Mouse (Mus musculus) thymus, adult 2 months (tissue): Measurements from ENCODE around the gene Spats2l. TPM values are rescaled to one million over a fixed set of nuclear protein-coding genes. Genes with fewer than 3 reads are reported as not detected.

Experiments used
- DNase-seq: peaks from one replicate; pipeline ENCODE4 v3.0.0; 2021
- H3K27ac ChIP-seq: fragments of 200-500 bp; 2 replicates; pipeline ENCODE4 v1.5.1; 2012; ENCODE audit warnings: low read length, control low read depth; ENCODE audit not compliant: control insufficient read depth, insufficient read depth
- H3K27me3 ChIP-seq: fragments of 200-500 bp; 2 replicates; pipeline ENCODE4 v1.6.1; 2012; ENCODE audit warnings: mild to moderate bottlenecking, low read length, moderate library complexity, mixed read lengths; ENCODE audit not compliant: control insufficient read depth, insufficient read depth
- H3K36me3 ChIP-seq: fragments of 200-500 bp; 2 replicates; pipeline ENCODE4 v1.6.1; 2012; ENCODE audit warnings: mild to moderate bottlenecking, low read length, moderate library complexity; ENCODE audit not compliant: control insufficient read depth, insufficient read depth
- H3K4me1 ChIP-seq: fragments of 200-500 bp; replicated peaks from 2 replicates; pipeline ENCODE4 v1.6.1; 2012; ENCODE audit warnings: low read length; ENCODE audit not compliant: control insufficient read depth, insufficient read depth
- H3K4me3 ChIP-seq: fragments of 200-500 bp; 2 replicates; pipeline ENCODE4 v1.5.1; 2012; ENCODE audit warnings: mild to moderate bottlenecking, low read length, control low read depth, moderate library complexity; ENCODE audit not compliant: control insufficient read depth, insufficient read depth
- CTCF ChIP-seq: fragments of 200-500 bp; IDR thresholded peaks from 2 replicates; pipeline ENCODE4 v1.5.1; 2012; ENCODE audit warnings: mild to moderate bottlenecking, control low read depth, low read length, moderate library complexity, borderline replicate concordance; ENCODE audit not compliant: control insufficient read depth, poor library complexity, insufficient read depth; ENCODE audit errors: extremely low read depth
- POLR2A ChIP-seq: fragments of 200-500 bp; IDR thresholded peaks from 2 replicates; pipeline ENCODE4 v1.6.1; 2012; ENCODE audit warnings: mild to moderate bottlenecking, low read length, control low read depth, moderate library complexity; ENCODE audit not compliant: control insufficient read depth, poor library complexity, insufficient read depth; ENCODE audit errors: extremely low read depth
- WGBS: fragments of 180-500 bp; shearing (Covaris S2); methylation state at CpG from one replicate; pipeline ENCODE4 v1.1.7; 2018; 5-methylcytosine and 5-hydroxymethylcytosine counted together
- polyA plus RNA-seq: library from polyadenylated mRNA; depleted of rRNA; stranded (reverse); fragments of >200 nt; gene quantifications from 2 replicates; pipeline ENCODE4 v1.2.3, GENCODE M21; 2012

Spats2l gene
- polyA plus RNA-seq, 1 experiment: 6.1 TPM

- Histone ChIP-seq H3K27ac (no peak overlapping the region), H3K4me3 (no peak overlapping the region), H3K4me1 (no peaks in the 10 kb centered on the region), H3K27me3 (no peaks in the 10 kb centered on the region), H3K36me3 (no peaks in the 10 kb centered on the region)
- DNase-seq: no peak
- WGBS: 93% methylated on average over 4 of the region's 4 CpGs
- TF ChIP-seq POLR2A (no peak), CTCF (no peak)
Observed at GRCm38 (mm10) chr1:57792212-57792611, 18.2 kb downstream of the Spats2l start.

- Histone ChIP-seq H3K27me3 (no peaks in the 10 kb centered on the region), H3K27ac (no peak overlapping the region), H3K36me3 (no peaks in the 10 kb centered on the region), H3K4me1 (no peaks in the 10 kb centered on the region), H3K4me3 (no peak overlapping the region)
- DNase-seq: peak; percentile 8
- WGBS: 84% methylated on average over 1 of the region's 1 CpGs
- no peak for TF ChIP-seq POLR2A
- TF ChIP-seq CTCF: no peak
Observed at GRCm38 (mm10) chr1:57795838-57796237, 21.9 kb downstream of the Spats2l start.

- Histone ChIP-seq H3K4me1 (no peaks in the 10 kb centered on the region), H3K4me3 (no peak overlapping the region), H3K27ac (no peak overlapping the region; the same call in 1 of the 2 replicates), H3K36me3 (no peaks in the 10 kb centered on the region), H3K27me3 (no peaks in the 10 kb centered on the region)
- TF ChIP-seq POLR2A (no peak), CTCF (no peak)
- DNase-seq: no peak
- WGBS: 89% methylated on average over 2 of the region's 2 CpGs
Observed at GRCm38 (mm10) chr1:57799398-57799797, 25.4 kb downstream of the Spats2l start.

GRCm38 (mm10) chr1:57800846-57801245, 26.9 kb downstream of the Spats2l start:
- H3K4me1 ChIP-seq: no peaks in the 10 kb centered on the region
- H3K36me3 ChIP-seq: no peaks in the 10 kb centered on the region
- WGBS: 93% methylated on average over 6 of the region's 6 CpGs
- no peak overlapping the region for H3K4me3 ChIP-seq
- TF ChIP-seq POLR2A (no peak), CTCF (no peak)
- H3K27ac ChIP-seq: no peak overlapping the region
- DNase-seq: no peak
- H3K27me3 ChIP-seq: no peaks in the 10 kb centered on the region

- no peak overlapping the region for H3K4me3 ChIP-seq
- H3K27me3 ChIP-seq: no peaks in the 10 kb centered on the region
- 97% methylated on average over 3 of the region's 3 CpGs for WGBS
- no peak for DNase-seq
- TF ChIP-seq POLR2A (no peak), CTCF (no peak)
- no peaks in the 10 kb centered on the region for H3K4me1 ChIP-seq
- H3K36me3 ChIP-seq: no peaks in the 10 kb centered on the region
- no peak overlapping the region for H3K27ac ChIP-seq
Observed at GRCm38 (mm10) chr1:57806126-57806525, 32.2 kb downstream of the Spats2l start.

GRCm38 (mm10) chr1:57807882-57808281, 33.9 kb downstream of the Spats2l start:
- DNase-seq: no peak
- TF ChIP-seq POLR2A: no peak
- no peak for TF ChIP-seq CTCF

GRCm38 (mm10) chr1:57810221-57810620, 36.3 kb downstream of the Spats2l start:
- Histone ChIP-seq H3K4me1 (no peaks in the 10 kb centered on the region), H3K27me3 (no peaks in the 10 kb centered on the region), H3K4me3 (no peak overlapping the region), H3K36me3 (no peaks in the 10 kb centered on the region), H3K27ac (no peak overlapping the region)
- WGBS: 16% methylated on average over 4 of the region's 4 CpGs
- no peak for TF ChIP-seq POLR2A
- TF ChIP-seq CTCF: no peak
- no peak for DNase-seq

More at GRCm38 (mm10) chr1:57807882-57808281, 33.9 kb downstream of the Spats2l start:
- H3K27ac ChIP-seq: no peak overlapping the region
- H3K36me3 ChIP-seq: no peaks in the 10 kb centered on the region
- 79% methylated on average over 7 of the region's 7 CpGs for WGBS
- H3K27me3 ChIP-seq: no peaks in the 10 kb centered on the region
- no peak overlapping the region for H3K4me3 ChIP-seq
- H3K4me1 ChIP-seq: no peaks in the 10 kb centered on the region
